Mouse (Mus musculus) left cerebral cortex, postnatal 25 days (tissue): ENCODE results near the gene Rps6. TPM values are rescaled to one million over a fixed set of nuclear protein-coding genes. Genes with fewer than 3 reads are reported as not detected.

Source experiments
- DNase-seq, 2 experiments: peaks; one replicate each; pipeline ENCODE4 v3.0.0; 2022; ENCODE audit warnings: low spot score in 2 of 2, mixed read lengths in 1 of 2
- intact Hi-C: fragments of 180-260 bp; cut with DNase I; formaldehyde crosslinking; loops from one replicate; pipeline ENCODE4 v1.15.1; 2025
- total RNA-seq, 2 experiments: library from RNA; stranded (reverse); gene quantifications; 2 replicates each; pipeline ENCODE4 v1.2.3; 2021

Gene Rps6
- total RNA-seq = 100 to 1,000 TPM; 352 to 391 TPM

DNA sequence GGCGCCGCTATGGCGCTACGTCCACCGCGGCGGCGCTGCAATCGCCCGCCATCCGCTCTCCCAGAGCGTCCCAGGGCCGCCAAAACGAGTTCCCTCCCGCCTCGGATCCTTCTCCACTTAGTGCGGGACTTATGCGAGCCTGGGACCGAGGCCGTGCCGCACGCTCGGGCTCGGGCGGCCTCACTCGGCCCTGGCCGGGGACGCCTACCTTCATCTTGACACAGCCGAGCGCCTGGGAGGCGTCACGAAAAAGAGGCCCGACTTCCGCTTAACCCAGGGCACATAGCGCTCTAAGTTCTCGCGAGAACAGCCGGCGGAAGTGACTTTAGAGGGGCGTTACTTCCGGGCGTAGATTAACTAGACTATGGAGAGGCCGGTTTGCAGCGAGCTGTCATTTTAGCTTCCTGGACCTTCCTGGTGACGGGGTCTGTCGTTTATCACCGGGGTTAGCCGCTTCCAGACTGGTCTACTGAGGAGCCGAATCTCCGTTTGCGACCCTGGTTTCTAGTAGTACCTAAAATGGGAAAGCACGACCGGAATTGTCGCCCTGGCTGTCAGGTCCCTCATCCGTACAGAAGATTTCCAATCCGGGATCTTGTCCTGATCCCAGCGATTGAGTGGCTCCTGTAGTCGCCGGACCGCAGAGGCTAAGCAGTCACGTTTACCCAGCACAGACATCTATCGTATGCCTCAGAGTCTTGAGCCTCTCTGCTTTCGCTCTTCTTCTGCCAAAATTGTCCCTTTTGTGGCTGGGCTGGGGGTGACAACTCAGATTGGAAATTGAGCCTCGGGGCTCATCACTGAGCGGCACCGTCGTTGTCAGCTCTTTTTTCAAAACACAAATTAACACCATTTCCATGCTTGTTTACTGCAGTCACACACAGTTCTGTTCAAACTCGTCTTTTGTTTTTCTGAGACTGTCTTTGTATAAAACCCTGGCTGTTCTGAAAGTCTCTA lies at the start of gene Rps6:
Gene Rps6 (minus strand): TSS at position 300 of the 957 bp plus-strand sequence.
- peak; percentile 98 for DNase-seq
- intact Hi-C loops = no loop called here

DNA sequence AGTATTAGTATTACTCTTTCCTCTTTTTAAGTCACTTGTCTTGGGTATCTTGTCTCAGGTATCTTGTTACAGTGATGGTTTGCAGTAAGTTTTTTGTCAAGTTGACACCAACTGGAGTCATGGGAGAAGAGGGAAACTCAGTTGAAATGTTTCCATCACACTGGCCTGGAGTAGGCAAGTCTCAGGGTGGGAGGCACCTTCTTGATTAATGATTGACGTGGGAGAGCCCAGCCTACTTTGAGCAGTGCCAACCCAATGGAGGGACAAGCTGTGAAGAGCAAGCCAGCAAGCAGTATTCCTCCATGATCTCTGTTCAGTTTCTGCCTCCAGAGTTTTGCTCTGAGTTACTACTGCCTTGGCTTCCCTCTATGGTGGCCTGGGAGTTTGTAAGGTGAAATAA lies 48.7 kb upstream of the Rps6 start:
- no peak for DNase-seq
- intact Hi-C loops = no loop called here

DNA sequence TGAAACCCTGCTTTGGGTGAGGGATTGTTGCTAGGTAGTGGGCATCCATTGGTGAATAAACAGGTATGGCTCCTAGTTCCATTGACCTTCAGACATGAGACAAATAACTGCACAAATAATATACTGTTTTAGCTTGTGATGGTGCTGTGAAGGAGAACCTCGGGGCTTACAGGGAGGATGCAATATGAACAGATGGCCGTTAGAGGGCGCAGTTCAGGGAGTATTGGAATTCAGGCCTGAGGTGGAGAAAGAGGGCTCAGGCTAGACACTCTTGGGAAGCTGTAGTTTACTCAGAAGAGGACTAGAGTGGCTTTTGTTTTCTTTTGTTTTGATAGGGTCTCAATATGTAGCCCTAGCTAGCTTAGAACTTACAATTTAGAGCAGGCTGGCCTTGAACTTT lies 47.8 kb upstream of the Rps6 start:
- intact Hi-C loops = no loop called here
- DNase-seq = no peak

DNA sequence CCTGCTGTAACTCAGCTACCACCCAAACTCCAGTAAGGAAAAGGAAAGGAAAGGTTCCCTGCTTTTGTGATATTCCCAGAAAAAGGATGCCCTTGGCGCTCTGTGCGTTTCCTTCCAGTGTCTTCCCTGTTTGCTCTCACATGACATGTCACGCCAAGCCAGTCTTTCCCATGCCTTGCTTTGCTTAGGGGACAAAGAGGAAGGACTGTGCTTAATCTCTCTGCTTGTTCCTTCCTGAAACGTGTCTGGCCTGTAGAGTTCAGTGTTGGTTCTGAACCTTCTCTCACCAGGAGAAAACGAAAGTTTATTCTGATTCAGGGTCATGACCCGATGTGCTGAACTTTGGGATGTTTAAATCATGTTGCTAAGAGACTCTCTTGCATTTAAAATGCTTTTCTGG lies 45.1 kb upstream of the Rps6 start:
- intact Hi-C loops = loop anchor here (1.0 kb wide), 1 partner anchor 17 kb away; no protein-coding TSS in a partner anchor
- no peak for DNase-seq

DNA sequence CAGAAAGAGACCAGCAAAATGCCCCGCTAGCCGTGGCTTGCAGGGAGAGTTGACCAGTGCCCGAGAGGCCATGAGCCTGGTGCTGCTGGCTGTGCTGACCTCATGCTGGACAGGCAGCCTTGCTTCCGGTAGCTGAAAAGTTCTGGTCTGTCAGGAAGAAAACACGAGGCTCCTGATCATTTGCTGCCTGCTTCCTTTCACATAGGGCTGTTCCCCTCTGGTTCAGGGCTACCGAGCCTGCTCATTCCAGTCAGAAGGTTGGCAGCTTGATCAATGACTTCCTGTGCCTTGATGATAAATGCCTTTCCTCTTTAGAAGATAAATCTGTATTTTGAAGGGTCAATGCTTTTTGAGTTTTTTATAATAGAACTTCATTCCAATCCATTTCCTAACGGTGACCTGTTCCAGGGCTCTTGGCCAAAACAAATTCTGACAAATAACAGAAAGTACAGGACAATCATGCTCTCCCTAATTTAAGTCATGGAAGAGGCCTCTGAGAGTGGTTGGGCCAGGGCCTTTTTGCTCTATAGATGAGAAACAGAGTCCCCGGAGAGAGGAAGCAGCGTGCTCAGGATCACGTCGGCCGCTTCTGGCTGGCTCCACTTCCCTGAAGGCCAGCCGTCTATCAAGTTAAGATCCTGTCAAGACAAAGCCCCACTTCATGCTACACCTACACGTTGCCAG lies 41.7 kb upstream of the Rps6 start:
- no peak for DNase-seq
- intact Hi-C loops = no loop called here

DNA sequence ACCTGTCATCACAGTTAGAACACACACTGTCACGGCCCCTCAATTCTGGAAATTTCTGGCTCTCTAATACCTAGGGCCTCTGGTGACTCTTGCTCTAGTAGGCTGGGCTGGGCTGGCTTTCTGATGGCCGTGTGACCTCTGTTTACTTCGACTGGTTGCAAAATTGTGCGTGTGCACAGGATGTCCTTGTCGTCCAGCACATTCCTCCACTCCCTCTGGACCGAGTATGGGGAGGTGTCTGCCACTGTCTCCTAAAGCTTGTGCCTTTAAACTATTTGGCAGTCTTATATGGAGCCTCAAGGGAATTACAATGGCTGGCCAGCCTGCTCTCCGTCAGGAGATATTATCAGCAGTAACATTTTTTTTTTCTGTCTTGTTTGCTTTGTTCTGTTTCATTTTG lies 40.2 kb upstream of the Rps6 start:
- no peak for DNase-seq
- intact Hi-C loops = no loop called here

DNA sequence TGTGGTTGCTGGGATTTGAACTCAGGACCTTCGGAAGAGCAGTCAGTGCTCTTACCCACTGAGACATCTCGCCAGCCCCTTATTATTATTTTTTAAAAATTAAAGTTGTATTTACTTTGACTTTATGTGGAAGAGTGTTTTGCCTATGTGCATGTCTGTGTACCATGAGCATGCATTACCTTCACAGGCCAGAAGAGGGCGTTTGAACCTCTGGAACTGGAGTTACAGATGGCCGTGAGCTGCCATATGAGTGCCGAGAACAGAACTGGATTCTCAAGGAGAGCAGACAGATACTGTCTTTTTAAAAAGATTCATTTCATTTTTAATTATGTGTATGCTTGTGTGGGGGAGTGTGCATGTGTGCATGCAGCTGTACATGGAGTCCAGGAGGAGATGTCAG lies 30.7 kb upstream of the Rps6 start:
- intact Hi-C loops = no loop called here

DNA sequence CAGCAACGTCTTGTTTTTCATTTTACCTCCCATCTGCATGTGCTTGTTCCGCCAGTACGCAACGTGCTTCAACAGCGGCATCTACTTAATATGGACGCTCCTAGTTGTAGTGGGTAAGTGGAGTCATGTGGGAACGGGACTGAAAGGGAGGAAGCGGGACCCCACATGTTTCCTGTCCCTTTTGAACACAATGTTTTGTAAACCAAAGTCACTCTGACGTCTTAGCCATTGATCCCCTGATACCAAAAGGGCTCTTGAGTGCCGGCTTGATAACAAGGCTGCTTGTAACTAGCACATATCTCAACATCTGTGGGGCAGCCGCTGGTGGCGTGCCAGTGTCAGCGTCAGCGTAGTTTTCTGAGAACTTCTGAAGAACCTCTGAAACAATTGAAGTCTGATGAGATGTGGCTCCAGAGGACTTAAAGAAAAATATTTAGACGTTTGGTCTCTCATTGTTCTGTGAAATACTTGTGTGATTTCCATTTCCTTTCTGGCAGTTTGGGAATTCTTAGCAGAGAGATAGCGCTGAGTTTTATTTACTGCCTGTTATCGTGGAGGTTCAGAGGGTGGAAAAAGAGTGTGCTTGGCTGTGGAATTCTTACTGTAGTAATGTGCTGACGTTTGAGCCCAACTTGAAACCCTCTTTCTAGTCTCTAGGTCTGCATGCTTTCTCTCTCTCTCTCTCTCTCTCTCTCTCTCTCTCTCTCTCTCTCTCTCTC lies 29.1 kb upstream of the Rps6 start:
- DNase-seq = no peak
- intact Hi-C loops = no loop called here

More for the DNA sequence above, 30.7 kb upstream of the Rps6 start:
- no peak for DNase-seq

DNA sequence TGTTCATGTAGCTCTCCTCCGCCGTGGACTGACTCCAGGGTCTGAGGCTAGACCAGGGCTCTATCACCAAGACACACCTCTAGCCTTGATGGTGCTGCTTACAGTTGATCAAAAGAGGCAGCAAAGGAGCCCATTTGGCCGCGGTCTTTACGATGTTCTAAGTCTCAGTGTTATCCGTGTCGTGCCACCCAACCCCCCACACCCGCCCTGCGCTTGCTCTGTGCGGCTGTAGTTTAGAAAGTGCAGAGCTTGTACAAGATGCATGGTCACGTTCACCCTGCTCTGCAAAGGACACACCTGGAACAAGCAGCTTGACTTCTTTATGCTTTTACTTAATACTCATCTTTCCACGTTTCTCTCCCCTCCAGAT lies 28.6 kb upstream of the Rps6 start:
- DNase-seq = no peak
- intact Hi-C loops = loop anchor here (1.0 to 2.0 kb wide), 2 partner anchors 17 to 39 kb away; no protein-coding TSS in a partner anchor

DNA sequence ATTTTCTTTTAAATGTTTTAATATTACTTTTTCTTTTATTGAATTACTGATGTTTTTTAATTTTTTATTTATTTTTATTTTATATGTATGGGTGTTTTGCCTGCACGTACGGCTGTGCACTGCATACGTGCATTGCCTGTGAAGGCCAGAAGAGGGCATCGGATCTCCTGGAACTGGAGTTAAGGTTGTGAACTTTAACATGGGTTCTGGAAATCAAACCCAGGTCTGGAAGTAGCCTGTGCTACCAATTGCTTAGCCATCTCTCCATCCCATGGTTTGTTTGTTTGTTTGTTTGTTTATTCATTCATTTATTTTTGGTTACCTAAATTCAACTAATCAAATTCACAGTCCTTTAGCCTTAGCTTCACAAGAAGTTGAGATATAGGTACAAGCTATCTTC lies 27.7 kb upstream of the Rps6 start:
- no peak for DNase-seq
- intact Hi-C loops = loop anchor here (1.0 to 2.0 kb wide), 2 partner anchors 17 to 40 kb away; no protein-coding TSS in a partner anchor

DNA sequence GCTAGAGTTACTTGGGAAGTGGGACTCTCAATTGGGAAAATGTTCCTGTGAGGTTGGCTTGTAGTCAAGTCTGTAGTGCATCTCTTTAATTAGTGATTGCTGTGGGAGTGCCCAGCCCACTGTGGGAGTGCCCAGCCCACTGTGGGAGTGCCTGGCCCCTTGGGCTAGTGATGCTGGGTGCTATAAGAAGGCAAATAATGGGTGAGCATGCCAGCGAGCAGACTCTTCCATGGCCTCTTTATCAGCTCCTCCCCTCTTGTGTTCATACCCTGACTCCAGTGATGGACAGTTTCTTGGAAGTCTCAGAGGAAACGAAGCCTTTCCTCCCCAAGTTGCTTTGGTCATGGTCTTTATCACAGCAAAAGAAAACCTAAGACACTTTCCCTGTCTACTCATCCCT lies 25.2 kb upstream of the Rps6 start:
- DNase-seq = no peak
- intact Hi-C loops = no loop called here

DNA sequence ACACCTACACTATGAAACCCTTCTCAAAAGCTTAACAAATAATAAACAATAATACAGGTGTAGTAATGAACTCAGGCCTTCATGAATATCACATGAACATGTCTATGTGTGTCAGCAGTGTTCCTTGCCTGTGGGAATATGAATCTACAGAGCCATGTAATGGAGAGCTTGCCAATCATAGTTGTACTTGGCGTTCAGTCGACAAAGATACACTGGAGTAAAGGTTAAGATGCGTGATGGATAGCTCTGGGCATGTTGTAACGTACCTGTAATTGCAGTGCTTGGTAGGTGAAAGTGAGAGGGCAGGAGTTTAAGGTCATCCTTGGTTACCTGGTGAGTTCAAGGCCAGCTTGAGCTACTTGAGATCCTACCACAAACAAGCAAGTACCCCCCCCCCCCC lies 24.0 kb upstream of the Rps6 start:
- intact Hi-C loops = no loop called here
- DNase-seq = no peak

DNA sequence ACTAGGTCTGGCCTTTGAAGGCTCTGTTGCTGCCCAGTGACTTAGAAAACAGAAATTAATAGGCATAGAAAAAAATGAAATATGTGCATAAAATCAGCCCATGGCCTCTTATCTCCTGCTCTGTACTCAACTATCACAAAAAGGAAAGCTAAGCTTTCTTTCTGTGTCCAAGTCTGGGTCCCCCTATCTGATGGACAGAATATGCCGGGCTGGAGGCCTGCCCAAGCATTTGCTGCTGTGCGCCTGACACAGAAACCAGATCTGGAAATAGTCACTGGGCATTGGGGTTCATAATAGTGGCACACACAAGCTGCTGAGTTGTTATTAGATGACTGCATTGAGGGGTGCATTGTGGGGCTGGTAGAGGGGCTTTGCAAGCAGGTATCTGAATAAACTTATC lies 22.3 kb upstream of the Rps6 start:
- DNase-seq = no peak

DNA sequence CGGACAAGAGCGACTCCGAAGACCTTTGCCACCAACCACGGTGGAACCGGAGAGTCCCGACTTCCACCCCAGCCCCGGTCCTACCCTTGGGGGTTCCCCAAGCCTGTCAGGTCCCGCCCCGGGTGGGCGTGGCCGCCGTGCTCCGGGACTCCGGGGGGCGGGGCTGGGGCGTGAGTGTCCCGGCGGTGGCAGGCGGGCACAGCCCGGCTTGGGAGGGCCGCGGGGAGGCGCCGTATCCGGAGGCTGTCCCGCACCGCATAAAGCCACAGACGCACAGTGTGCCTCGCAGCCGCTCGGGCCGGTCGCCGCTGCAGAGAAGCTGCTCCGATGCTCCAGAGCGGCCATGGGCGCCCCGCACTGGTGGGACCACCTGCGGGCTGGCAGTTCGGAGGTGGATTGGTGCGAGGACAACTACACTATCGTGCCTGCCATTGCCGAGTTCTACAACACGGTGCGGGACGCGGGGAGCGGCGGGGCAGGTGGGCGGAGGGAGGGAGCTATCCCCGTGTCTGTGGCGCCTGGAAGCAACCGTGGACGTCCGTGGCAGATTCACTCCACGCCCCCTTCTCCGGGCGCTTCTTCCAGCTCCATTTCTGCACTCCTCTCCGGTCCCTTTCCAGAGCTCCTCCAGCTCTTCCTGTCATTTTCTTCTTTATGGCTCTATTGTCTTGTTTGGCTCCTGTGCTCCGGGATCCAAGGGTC lies 17.1 kb upstream of the Rps6 start, which contains the start of gene Acer2:
Gene Acer2 (plus strand): TSS at position 251 of the 702 bp plus-strand sequence.
- intact Hi-C loops = loop anchor here (10.0 kb wide), 1 partner anchor 491 kb away; no protein-coding TSS in a partner anchor
- DNase-seq = peak; percentile 72 to 75

More for the DNA sequence above, 22.3 kb upstream of the Rps6 start:
- intact Hi-C loops = loop anchor here (10.0 kb wide), 1 partner anchor 485 kb away; no protein-coding TSS in a partner anchor

DNA sequence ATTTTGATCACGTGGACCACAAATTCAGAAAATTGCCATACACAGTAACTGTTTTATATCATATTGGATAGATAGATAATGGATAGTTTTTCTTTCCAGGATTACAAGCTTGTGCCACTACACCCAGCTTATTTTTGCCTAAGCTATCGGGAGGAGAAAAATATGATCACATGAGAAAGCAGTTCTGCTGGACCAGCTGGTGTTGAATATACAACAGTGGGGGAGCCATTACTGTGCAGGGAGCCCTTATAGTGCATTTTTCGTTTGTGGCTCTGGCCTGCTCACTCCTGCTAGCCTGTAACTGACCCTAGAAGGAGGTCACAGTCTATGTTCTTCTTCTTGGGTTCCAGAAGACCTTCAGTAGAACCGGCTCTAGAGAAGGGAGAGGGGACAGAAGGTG lies 15.9 kb upstream of the Rps6 start:
- intact Hi-C loops = loop anchor here (10.0 kb wide), 1 partner anchor 492 kb away; no protein-coding TSS in a partner anchor
- DNase-seq = no peak

DNA sequence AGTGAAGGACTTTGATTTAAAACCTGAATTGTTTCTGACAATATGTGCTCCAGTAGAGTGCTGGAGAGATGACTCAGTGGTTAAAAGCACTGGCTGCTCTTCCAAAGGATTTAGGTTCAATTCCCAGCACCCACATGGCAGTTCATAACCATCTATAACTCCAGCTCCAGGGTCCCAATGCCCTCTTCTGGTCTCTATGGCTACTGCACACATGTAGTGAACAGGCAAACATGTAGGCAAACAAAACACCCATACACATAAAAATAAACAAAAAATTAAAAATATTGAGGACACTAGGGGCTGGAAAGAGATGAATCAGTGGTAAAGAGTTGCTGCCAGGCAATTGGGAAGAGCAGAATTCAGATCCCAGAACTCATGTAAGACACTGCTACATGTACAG lies 14.8 kb upstream of the Rps6 start:
- intact Hi-C loops = loop anchor here (10.0 kb wide), 1 partner anchor 493 kb away; no protein-coding TSS in a partner anchor

DNA sequence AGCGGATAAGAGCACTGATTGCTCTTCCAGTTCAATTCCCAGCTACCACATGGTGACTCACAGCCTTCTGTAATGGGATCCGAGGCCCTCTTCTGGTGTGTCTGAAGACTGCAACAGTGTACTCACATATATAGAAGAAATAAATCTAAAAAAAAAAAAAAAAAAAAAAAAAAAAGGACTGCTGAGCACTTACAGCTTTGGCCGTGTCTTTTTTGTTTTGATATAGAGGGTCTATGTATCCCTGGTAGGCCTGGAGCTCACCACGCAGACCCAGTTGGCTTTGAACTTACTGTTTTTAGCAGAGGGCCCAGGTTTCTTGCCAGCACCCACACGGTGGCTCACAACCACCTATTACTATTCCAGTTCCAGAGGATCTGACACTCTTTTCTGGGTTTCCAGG lies 6.9 kb upstream of the Rps6 start:
- intact Hi-C loops = no loop called here
- DNase-seq = no peak

More for the DNA sequence above, 14.8 kb upstream of the Rps6 start:
- DNase-seq = no peak

DNA sequence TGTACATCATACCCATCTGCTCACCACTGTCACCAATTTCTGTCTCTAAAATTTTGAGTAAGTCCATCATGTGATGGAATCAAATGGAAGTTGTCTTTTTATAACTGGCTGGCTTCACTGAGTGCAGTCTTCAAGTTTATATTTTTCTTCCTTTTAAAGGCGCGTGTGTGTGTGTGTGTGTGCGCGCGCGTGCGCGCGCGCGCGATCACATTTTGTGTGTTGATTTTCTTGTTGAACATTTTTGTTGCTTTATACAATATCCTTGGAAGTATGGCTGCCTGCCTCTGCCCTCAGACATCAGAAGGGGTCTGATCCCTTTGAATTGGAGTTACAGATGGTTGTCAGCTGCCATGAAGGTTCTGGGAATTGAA lies 843 bp upstream of the Rps6 start:
- peak in 1 of 2 experiments; percentile 23 for DNase-seq

More for the DNA sequence above, 843 bp upstream of the Rps6 start:
- intact Hi-C loops = no loop called here
